10 mouse cellular contexts compared by ENCODE assay signal in genomic region chr7:43796355-43796754, GRCm38 (mm10). TPM values are rescaled to one million over a fixed set of nuclear protein-coding genes. Genes with fewer than 3 reads are reported as not detected.
DNase-seq lines count a peak whose midpoint lies in the region; ATAC-seq and TF ChIP-seq lines count a peak whose summit lies in the region.
"Had no signal": no experiment of that assay in that cellular context is flagged by ENCODE, and none has a peak within 500 bp of the region (broad histone marks: within the 10 kb centered on the region; RNA-seq: fewer than 3 reads in every experiment).

No protein-coding gene starts in this region.

- intact Hi-C loops in gastrocnemius, postnatal 36 days (cut with DNase I) = no loop called here

- 10% methylated on average over 8 of the region's 8 CpGs for WGBS in liver, embryonic 11.5 days
- 8% methylated on average over 8 of the region's 8 CpGs for WGBS in intestine, embryonic 16.5 days
- 6% methylated on average over 8 of the region's 8 CpGs for WGBS in neural tube, embryonic 13.5 days

- TF ChIP-seq CTCF in embryonic fibroblast, embryonic 13.5 days (IDR thresholded peaks at IDR 0.05; ENCODE audit: borderline replicate concordance, insufficient read depth, low read length) = no peak

- no peak overlapping the region for H3K9ac ChIP-seq in liver, embryonic 11.5 days (ENCODE audit: low read depth, low read length)
- H3K9ac ChIP-seq in intestine, embryonic 16.5 days (ENCODE audit: low read depth, low read length) = no peak overlapping the region; the same call in 1 of the 2 replicates
- 0 out of 2 replicates have a peak overlapping the region, but pooled peaks have one; percentile 62 for H3K9ac ChIP-seq in neural tube, embryonic 13.5 days

- no peaks in the 10 kb centered on the region for H3K36me3 ChIP-seq in liver, embryonic 11.5 days (ENCODE audit: control insufficient read depth, insufficient read depth, low read length)
- no peaks in the 10 kb centered on the region for H3K36me3 ChIP-seq in intestine, embryonic 16.5 days (ENCODE audit: control insufficient read depth, insufficient read depth, low read length)
- H3K36me3 ChIP-seq in neural tube, embryonic 13.5 days = no peaks in the 10 kb centered on the region

- ATAC-seq in liver, embryonic 11.5 days (replicated peaks; ENCODE audit: low FRiP score) = no peak
- ATAC-seq in intestine, embryonic 16.5 days = 0 out of 2 replicates have a peak, but pooled peaks have one; percentile 14
- no peak for ATAC-seq in neural tube, embryonic 13.5 days (ENCODE audit: low read depth)

- peaks cover 21% of the 10 kb centered on the region for H3K27me3 ChIP-seq in liver, embryonic 11.5 days (replicated peaks; ENCODE audit: control insufficient read depth, insufficient read depth, low read length)
- H3K27me3 ChIP-seq in intestine, embryonic 16.5 days (replicated peaks; ENCODE audit: control insufficient read depth, insufficient read depth, low read length) = 0 out of 2 replicates have a peak, but pooled peaks cover 3% of the 10 kb centered on the region
- peaks cover 49% of the 10 kb centered on the region for H3K27me3 ChIP-seq in neural tube, embryonic 13.5 days

- H3K9me3 ChIP-seq in liver, embryonic 11.5 days (ENCODE audit: control insufficient read depth, low read length) = no peaks in the 10 kb centered on the region
- no peaks in the 10 kb centered on the region for H3K9me3 ChIP-seq in intestine, embryonic 16.5 days (ENCODE audit: control insufficient read depth, low read length)
- H3K9me3 ChIP-seq in neural tube, embryonic 13.5 days = no peaks in the 10 kb centered on the region

- peak overlapping the region; percentile 52 for H3K4me3 ChIP-seq in liver, embryonic 11.5 days (ENCODE audit: low read depth, low read length)
- peak overlapping the region; percentile 83 for H3K4me3 ChIP-seq in embryonic fibroblast, embryonic 13.5 days (ENCODE audit: insufficient read depth, low read length)
- peak overlapping the region; percentile 57 for H3K4me3 ChIP-seq in intestine, embryonic 16.5 days (ENCODE audit: low read length)
- H3K4me3 ChIP-seq in neural tube, embryonic 13.5 days = peak overlapping the region; percentile 41
- H3K4me3 ChIP-seq: erythroblast, embryonic 14.5 days had no signal

- peak overlapping the region; percentile 79 for H3K4me2 ChIP-seq in liver, embryonic 11.5 days
- peak overlapping the region; percentile 88 for H3K4me2 ChIP-seq in intestine, embryonic 16.5 days (ENCODE audit: low read depth, low read length)
- H3K4me2 ChIP-seq in neural tube, embryonic 13.5 days = peak overlapping the region; percentile 63

- TF ChIP-seq POLR2A in embryonic fibroblast, embryonic 13.5 days (IDR thresholded peaks at IDR 0.05; ENCODE audit: low read depth, low read length) = peak; percentile 43

- H3K4me1 ChIP-seq in liver, embryonic 11.5 days (replicated peaks; ENCODE audit: control insufficient read depth, insufficient read depth, low read length) = peaks cover 2% of the 10 kb centered on the region; the same call in 1 of the 2 replicates
- no peaks in the 10 kb centered on the region for H3K4me1 ChIP-seq in embryonic fibroblast, embryonic 13.5 days (ENCODE audit: control insufficient read depth, insufficient read depth, low read length)
- H3K4me1 ChIP-seq in intestine, embryonic 16.5 days (ENCODE audit: control insufficient read depth, insufficient read depth, low read length) = peaks cover 8% of the 10 kb centered on the region
- H3K4me1 ChIP-seq in neural tube, embryonic 13.5 days (replicated peaks) = peaks cover 17% of the 10 kb centered on the region

- no peak overlapping the region for H3K27ac ChIP-seq in liver, embryonic 11.5 days (ENCODE audit: low read depth, low read length)
- no peak overlapping the region for H3K27ac ChIP-seq in embryonic fibroblast, embryonic 13.5 days (ENCODE audit: insufficient read depth, low read length)
- H3K27ac ChIP-seq in intestine, embryonic 16.5 days (ENCODE audit: low read length) = no peak overlapping the region
- H3K27ac ChIP-seq in neural tube, embryonic 13.5 days (replicated peaks) = no peak overlapping the region

- no peak for DNase-seq in liver, embryonic 11.5 days (ENCODE audit: low spot score)
- no peak for DNase-seq in liver
- DNase-seq in left cerebral cortex, adult 11 months (ENCODE audit: low spot score) = no peak
- no peak for DNase-seq in gastrocnemius, postnatal 36 days
- DNase-seq in Muller cell, postnatal 12 days (ENCODE audit: inconsistent ontology term) = no peak
- DNase-seq: right cerebral cortex, postnatal 25 days had no signal

RNA-seq across cellular contexts. Expression of gene Klk8, which starts 1.0 kb away (rescaled TPM):
- polyA plus RNA-seq in liver, embryonic 11.5 days (2014; fragmentation: Nextera tagmentation; extraction: Ambion mirVana) = 27.5 and 29.1 TPM in 2 replicates
- 6.2 and 12.8 TPM in 2 replicates for polyA plus RNA-seq in embryonic fibroblast, embryonic 13.5 days (2011; ENCODE audit: insufficient read length, low read depth, missing spikeins)
- 9.4 and 12.9 TPM in 2 replicates for polyA plus RNA-seq in intestine, embryonic 16.5 days (2015; fragmentation: Nextera tagmentation; extraction: Ambion mirVana)
- 8.0 and 8.3 TPM in 2 replicates for polyA plus RNA-seq in neural tube, embryonic 13.5 days (2015; fragmentation: Nextera tagmentation; extraction: Ambion mirVana)
- 1 to 10 TPM; 1.5 to 1.9 TPM for total RNA-seq in gastrocnemius, postnatal 36 days (2021)

RNA-seq across cellular contexts. Expression of gene Klk9, which starts 4.7 kb away (rescaled TPM):
- polyA plus RNA-seq in liver, embryonic 11.5 days (2014; fragmentation: Nextera tagmentation; extraction: Ambion mirVana) = not detected in 2 replicates
- not detected in 2 replicates for polyA plus RNA-seq in embryonic fibroblast, embryonic 13.5 days (2011; ENCODE audit: insufficient read length, low read depth, missing spikeins)
- polyA plus RNA-seq in intestine, embryonic 16.5 days (2015; fragmentation: Nextera tagmentation; extraction: Ambion mirVana) = 0.15 TPM in 1 of 2 replicates, not detected in the other
- not detected in 2 replicates for polyA plus RNA-seq in neural tube, embryonic 13.5 days (2015; fragmentation: Nextera tagmentation; extraction: Ambion mirVana)
- total RNA-seq in gastrocnemius, postnatal 36 days (2021) = not detected
- polyA plus RNA-seq: erythroblast, embryonic 14.5 days had no signal

RNA-seq across cellular contexts. Expression of gene Klk7, which starts 14.7 kb away (rescaled TPM):
- not detected in 2 replicates for polyA plus RNA-seq in liver, embryonic 11.5 days (2014; fragmentation: Nextera tagmentation; extraction: Ambion mirVana)
- polyA plus RNA-seq in embryonic fibroblast, embryonic 13.5 days (2011; ENCODE audit: insufficient read length, low read depth, missing spikeins) = not detected in 2 replicates
- polyA plus RNA-seq in intestine, embryonic 16.5 days (2015; fragmentation: Nextera tagmentation; extraction: Ambion mirVana) = not detected in 2 replicates
- not detected in 2 replicates for polyA plus RNA-seq in neural tube, embryonic 13.5 days (2015; fragmentation: Nextera tagmentation; extraction: Ambion mirVana)
- not detected for total RNA-seq in gastrocnemius, postnatal 36 days (2021)
- polyA plus RNA-seq: erythroblast, embryonic 14.5 days had no signal

RNA-seq across cellular contexts. Expression of gene Klk10, which starts 15.5 kb away (rescaled TPM):
- 0.17 TPM in 1 of 2 replicates, not detected in the other for polyA plus RNA-seq in liver, embryonic 11.5 days (2014; fragmentation: Nextera tagmentation; extraction: Ambion mirVana)
- 0.63 and 1.8 TPM in 2 replicates for polyA plus RNA-seq in embryonic fibroblast, embryonic 13.5 days (2011; ENCODE audit: insufficient read length, low read depth, missing spikeins)
- 2.5 and 6.3 TPM in 2 replicates for polyA plus RNA-seq in intestine, embryonic 16.5 days (2015; fragmentation: Nextera tagmentation; extraction: Ambion mirVana)
- not detected in 2 replicates for polyA plus RNA-seq in neural tube, embryonic 13.5 days (2015; fragmentation: Nextera tagmentation; extraction: Ambion mirVana)
- not detected for total RNA-seq in gastrocnemius, postnatal 36 days (2021)
- polyA plus RNA-seq: erythroblast, embryonic 14.5 days had no signal

RNA-seq across cellular contexts. Expression of gene Klk11, which starts 22.0 kb away (rescaled TPM):
- not detected in 2 replicates for polyA plus RNA-seq in liver, embryonic 11.5 days (2014; fragmentation: Nextera tagmentation; extraction: Ambion mirVana)
- not detected in 2 replicates for polyA plus RNA-seq in embryonic fibroblast, embryonic 13.5 days (2011; ENCODE audit: insufficient read length, low read depth, missing spikeins)
- polyA plus RNA-seq in intestine, embryonic 16.5 days (2015; fragmentation: Nextera tagmentation; extraction: Ambion mirVana) = 0.75 and 1.7 TPM in 2 replicates
- polyA plus RNA-seq in neural tube, embryonic 13.5 days (2015; fragmentation: Nextera tagmentation; extraction: Ambion mirVana) = not detected in 2 replicates
- total RNA-seq in gastrocnemius, postnatal 36 days (2021) = under 1 TPM in 1 of 2 experiments, not detected in 1; 0.20 TPM
- polyA plus RNA-seq: erythroblast, embryonic 14.5 days had no signal
